Mouse (Mus musculus): ENCODE data around the gene Mns1. TPM values are rescaled to one million over a fixed set of nuclear protein-coding genes. Genes with fewer than 3 reads are reported as not detected.
"Not testable (repeated sequence)": the region's sequence is repeated elsewhere in the genome, so short reads cannot be mapped to it uniquely, and the experiment has no call there.

Mns1 gene
- polyA plus RNA-seq (2015; fragmentation: Nextera tagmentation; extraction: Ambion mirVana) = 81.1 and 91.3 TPM in 2 replicates

DNA sequence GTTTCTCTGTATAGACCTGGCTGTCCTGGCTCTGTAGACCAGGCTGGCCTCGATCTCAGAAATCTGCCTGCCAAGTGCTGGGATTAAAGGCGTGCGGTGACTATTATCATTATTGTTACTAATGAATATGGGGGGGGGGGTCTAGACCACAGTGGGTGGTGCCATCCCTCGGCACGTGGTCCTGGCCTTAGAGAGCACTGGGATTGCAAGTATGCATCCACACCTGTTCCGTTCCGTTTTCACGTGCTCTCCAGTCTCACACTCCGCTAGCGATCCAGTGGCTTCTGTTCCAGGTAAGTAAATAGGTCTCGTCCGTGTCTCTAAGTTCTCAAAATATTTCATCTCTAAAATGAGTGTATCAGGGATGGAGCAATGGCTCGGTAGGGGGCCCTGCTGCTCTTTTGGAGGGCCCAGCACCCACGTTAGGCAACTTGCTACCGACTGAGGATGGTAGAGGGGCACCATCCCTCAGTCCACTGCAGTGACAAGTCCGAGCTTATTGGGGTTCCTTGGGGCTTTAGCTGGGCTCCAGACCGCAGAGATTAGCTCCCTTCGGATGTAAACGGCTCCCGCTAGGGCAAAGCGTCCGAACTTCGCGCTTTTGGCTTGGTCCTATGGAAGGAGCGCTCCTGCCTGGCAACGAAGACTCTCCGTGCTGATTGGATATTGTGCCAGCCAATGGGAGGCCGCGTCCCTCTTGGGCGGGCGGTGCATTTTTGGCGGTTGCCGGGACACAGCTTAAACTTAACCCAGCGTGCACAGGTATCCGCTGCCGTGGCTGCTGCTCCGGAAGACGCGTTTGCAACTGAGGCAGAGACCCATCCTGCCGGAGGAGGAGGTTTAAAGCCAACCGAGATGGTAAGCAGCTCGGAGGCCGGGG lies at the start of gene Mns1:
Gene Mns1 (plus strand): TSS at position 190 of the 880 bp plus-strand sequence.
- peak; percentile 96 for DNase-seq (ENCODE audit: low spot score)

DNA sequence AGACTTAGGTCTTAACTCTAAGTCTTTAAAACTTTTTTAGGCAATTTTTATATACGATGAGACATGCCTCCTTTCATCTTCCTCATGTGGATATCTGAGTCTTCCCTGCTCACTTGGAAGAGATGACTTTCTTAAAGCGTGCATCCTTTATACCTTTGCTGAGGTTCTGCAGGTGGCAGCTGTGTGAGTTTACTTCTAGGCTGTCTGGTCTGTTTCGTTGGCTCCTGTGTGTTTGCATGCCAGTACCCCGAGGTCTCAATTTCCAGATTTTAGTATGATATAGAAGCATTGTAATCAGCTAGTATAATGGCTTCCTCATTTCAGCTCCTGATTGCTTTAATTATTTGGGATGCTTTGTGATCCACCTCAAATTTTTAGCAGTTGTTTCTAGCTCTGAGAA lies 48.9 kb upstream of the Mns1 start:
- peak; percentile 65 for DNase-seq (ENCODE audit: low spot score)

DNA sequence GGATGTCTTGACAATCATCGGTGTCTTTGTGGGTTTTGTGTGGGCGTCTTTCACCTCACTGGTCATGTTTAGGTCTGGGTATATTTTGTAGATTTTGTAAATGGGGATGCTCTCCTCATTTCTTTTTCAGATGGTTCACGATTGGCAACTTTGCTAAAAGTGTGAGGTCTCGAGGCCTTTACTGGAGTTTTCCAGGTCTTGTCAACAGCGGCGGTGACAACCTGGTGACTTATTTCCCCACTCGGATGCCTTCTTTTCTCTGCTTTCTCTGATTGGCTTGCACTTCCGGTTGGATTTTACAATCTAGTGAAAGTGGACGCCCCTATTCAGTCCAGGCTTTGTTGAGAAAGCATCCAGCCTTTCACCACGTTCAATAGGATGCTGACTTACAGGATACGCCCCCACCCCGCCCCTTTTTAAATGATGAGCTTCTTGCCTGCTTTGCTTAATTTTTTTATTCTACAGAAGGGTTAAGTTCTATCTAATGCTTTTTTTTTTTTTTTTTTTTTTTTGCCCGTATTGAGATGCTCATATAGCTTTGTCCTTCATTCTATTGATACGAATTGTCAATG lies 48.3 kb upstream of the Mns1 start:
- peak; percentile 63 for DNase-seq (ENCODE audit: low spot score)

DNA sequence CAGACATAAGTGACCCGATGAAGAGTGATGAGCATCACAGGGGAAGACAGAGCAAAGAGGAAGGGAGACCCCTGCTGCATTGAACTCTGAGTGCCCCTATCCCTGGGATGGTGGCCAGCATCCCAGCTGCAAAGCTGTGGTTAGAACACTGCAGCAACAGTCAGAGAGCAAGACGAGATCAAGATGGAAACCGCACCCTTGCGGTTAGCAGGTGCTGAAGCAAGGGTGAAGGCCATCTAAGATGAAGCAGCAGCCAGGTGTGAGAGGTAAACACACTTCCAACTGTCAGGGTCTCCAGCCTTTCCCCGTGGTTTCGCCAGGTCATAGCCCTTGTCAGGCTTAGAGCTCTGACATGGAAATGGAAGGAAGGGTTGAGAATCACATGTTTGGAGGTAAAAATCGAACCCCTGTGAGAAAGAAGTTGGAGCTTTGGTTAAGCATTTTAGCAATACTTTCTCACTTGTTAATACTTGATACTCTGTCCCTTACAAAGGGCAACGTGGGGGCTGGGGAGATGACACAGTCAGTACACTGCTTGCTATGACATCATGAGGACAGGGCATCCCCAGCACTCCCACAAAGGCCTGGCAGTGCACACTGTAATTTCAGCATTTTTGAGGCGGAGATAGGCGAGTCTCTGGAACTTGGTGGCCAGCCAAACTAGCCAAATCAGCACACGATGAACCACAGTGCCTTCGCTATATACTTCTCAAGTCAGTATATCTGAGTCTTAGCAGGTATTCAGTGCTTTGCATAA lies 47.3 kb upstream of the Mns1 start:
- peak; percentile 97 for DNase-seq (ENCODE audit: low spot score)

DNA sequence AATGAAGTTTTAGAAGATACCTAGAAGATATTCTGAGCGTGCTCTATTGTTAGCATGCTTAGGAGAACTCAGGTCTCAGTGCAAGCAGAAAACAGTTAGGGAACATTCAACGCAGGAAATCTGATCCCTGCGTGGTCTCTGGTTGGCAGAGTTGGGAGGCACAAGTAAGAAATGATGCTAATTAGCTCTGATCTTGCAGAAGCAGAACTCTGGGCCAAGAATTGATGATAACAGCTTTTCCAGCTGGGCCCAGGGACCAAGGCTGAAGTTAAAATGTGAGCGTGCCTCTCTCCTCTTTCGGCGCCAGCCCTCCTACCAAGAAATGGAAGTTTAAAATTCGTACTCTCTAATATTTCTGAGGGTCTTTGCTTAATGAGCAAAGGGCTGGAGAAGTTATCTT lies 45.1 kb upstream of the Mns1 start:
- DNase-seq (ENCODE audit: low spot score) = no peak

DNA sequence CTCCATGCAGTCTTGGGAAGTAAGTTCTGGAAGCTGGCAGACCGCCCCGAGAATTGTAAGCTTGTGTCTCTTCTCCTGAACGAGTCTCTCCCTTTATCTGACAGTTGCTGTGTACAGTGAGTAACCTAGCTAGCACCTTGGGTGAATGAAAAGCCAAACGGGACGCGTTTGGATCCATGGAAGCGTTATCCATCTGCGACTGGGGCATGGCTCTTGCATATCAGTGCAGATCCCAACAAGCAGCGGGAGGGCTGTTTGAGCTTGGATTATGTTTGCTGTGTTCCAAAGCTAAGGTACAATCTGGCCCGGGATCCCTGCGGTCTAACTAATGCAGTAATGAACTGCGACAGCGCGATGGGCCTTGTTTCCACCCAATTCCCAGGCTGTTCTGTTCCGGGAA lies 44.6 kb upstream of the Mns1 start:
- no peak for DNase-seq (ENCODE audit: low spot score)

DNA sequence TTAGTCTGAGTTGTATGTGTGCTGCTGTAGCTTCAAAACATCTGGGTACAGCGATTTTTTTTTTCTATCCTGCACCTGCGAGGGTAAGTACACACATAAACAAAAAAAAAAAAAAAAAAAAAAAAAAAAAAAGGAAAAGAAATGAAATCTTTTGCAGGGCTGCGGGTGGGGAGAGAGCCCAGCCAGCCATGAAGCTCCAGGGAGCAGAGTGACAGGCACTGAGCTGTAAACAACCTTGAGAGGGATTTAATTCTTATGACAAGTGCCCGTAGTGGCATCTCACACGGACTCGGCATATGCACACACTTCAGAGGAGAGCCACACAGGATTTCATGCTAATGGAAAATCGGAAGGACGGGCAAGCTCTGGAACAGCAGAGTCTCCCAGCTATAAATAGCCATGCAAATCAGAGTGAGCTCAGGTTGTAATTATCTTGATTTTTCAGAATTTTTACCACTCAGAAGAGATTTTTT lies 43.9 kb upstream of the Mns1 start:
- DNase-seq (ENCODE audit: low spot score) = peak; percentile 80

DNA sequence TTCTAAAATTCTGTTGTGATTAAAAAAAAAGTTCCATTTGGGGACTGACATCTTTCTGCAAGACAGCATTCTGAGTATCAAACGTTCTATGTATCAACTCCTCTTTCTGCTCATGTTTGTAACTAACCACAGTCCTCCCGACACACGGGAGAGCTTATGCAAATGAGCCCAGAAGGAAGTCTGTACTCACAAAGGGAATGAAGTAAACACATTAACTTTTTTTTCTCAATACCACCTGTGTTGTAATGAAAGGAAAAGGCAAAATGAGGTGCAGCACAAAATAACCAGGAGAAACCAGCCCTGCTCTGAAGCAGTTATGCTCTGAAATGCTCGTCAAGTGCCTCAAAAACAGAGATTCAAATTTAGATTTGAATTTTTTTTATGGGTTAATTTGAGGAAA lies 37.7 kb upstream of the Mns1 start:
- peak; percentile 75 for DNase-seq (ENCODE audit: low spot score)

DNA sequence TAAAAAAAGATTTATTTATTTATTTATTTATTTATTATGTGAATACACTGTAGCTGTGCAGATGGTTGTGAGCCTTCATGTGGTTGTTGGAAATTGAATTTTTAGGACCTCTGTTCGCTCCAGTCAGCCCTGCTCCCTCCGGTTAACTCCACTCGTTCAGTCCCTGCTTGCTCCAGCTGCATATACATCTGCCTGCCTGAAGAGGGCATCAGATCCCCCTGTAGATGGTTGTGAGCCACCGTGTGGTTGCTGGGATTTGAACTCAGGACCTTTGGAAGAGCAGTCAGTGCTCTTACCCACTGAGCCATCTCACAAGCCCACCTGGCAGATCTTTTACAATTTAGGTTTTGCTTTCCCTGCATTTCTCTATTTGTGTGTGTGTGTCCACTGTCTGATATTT lies 36.0 kb upstream of the Mns1 start:
- not testable (repeated sequence) for DNase-seq (ENCODE audit: low spot score)

DNA sequence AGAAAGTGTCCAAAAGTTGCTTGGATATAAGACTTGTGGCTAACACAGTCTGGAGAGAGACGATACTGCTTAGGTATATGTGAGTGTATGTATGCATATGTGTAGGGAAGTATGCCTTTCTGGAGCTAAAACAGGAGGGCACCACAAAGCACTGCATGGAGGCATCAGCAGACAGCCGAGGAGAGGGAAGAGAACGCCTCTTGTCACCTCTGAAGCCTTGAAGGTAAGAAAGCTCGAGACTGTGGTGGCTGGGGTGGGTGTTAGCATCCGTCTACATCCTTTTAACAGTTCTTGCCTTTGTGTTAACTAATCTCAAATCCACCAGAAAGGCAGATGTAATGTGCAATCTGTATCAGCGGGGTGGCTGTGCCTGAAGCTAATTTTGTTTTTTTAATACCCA lies 34.4 kb upstream of the Mns1 start:
- DNase-seq (ENCODE audit: low spot score) = peak; percentile 46

DNA sequence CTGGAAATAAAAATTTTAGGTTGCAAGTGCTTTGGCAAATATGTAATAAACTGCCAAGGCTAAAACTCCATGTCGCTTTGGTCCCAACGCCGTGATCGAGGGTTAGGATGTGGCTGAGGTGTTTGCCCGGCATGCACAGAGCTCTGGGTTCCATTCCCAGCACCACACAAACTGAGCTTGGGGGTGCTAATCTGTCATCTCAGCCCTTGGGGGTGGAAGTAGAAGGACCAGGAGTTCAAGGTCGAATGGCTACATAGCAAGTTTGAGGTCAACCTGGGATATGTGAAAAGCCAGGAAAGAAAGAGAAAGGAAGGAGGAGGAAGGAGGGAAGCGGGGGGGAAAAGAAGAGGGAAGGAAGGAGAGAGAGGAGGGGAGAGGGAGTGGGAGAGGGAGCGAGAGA lies 33.4 kb upstream of the Mns1 start:
- no peak for DNase-seq (ENCODE audit: low spot score)

DNA sequence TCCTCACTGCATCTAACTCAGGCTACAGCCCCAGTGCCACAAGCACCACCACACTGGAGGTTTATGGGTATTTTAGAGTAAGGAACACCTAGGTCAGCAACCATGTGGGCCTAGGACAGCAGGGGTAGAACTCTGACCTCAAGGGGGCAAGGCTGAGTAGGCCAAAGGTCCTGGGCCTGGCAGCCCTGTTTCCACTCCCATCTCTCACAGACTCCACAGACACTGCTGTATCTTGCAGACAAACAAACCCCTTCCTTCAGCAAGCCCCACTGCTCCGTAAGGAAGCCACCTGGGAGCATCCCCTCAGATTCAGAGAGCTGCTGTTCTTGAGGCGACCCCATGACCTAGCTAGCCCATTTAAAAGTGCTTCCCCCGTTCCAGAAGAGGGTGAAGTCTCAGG lies 32.9 kb upstream of the Mns1 start:
- no peak for DNase-seq (ENCODE audit: low spot score)

DNA sequence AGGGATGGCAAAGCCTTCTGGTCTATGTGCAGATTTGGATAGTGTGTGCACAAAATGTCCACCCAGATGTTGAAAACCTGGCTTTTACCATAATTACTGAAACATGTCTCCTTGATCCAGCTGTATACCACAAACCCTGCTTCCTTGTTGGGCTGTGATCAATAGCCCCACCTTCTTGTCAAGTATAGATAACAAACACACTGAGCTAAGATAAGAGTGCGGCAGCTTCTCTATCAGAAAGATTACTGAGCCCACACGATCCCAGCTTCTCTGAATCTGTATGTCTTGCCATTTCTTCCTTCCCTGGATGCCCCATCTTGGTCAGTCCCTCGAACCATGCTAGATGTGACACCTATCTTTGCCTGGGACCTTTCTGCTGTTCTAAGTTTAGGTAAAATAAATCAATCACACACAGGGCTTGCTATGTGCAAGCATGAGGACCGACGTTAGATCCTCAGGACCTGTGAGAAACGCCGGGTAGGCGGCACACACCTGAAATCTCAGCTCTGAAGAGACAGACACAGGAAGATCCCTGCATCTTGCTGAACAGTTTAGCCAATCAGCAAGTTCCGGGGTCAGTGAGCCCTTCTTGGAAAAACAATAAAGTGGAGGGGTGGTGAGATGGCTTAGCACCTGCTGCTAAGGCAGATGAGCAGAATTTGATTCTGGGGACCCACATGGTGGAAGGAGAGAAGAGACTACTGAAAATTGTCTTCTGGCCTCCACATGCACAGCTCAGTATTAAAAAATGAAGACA lies 31.8 kb upstream of the Mns1 start:
- DNase-seq (ENCODE audit: low spot score) = peak; percentile 15

DNA sequence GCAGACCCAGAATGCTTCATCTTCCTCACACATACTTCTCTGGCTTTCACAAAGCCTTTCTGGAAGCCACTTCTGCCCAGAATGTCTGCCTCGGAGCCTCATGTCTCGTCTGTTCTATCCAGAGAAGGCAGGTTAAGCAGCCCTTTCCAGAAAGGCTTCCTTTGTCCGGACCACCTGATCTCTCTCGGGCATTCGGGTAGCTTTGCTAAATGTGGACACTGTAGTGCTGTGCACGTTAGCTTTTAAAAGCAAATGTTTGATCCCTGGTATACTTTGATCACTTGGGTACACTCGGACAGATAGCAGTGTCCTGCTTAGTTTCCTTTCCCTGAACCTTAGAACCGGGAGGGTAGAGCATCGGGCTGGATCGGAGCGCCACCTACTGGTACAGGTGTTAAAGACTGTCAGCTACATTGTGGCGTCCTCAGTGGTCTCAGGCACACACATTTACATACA lies 29.7 kb upstream of the Mns1 start:
- peak; percentile 92 for DNase-seq (ENCODE audit: low spot score)

DNA sequence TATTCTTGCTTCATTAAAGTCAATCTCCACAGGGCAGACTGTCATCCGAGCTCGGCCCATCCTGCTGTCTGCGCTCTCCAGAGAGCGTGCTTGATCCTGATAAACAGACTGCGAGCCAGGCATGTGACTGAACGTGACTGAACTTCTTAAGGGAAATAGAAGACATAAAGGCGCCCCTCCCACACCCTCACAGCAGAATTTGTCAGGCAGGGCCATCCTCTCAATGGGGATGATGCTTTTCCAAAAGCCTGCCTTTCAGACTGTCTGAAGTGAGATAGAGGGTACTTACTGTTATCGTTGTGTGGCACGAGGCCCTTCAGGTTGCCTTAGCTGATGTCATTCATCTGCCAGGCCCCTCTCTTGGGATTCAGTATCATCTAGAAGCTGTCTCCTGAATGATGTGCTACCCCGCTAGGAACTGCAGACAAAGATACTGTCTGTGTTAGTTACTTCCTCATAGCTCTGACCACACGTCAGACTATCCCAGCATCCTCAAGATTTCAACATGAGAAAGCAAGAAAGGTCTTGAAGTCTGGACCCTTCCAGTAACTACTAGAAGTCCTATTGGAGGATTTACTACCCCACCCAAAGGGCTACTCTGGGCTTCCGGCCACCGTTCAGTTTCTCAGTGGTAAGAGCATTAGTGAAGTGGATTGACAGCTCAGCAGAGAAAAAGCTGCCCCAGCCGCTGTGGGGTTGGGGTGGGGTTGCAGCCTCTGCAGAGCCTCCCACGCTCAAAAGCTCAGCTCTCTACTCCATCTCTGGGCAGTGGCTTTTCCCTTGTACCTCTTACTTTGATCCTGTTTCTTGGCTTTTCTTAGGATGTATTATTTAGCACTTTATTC lies 28.2 kb upstream of the Mns1 start:
- peak; percentile 28 for DNase-seq (ENCODE audit: low spot score)

DNA sequence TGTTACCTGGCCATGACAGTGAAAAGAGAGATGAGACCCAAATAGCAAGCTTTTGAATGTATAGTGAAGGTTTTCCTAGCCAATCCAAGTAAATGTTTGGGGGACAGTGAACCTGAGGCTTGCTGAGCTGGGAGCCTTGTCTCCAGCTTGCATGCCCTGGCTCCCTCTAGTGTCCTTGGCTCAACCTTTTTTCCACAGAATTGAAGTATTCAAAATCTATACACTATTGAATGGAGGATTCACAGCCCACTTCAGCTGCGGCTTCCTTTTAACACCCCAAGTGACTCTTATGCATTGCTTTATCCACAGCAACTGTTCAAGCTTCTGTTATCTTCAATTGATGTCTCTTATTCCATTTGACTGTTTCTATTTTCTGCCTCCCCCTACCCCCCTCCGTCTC lies 26.1 kb upstream of the Mns1 start:
- peak; percentile 60 for DNase-seq (ENCODE audit: low spot score)

DNA sequence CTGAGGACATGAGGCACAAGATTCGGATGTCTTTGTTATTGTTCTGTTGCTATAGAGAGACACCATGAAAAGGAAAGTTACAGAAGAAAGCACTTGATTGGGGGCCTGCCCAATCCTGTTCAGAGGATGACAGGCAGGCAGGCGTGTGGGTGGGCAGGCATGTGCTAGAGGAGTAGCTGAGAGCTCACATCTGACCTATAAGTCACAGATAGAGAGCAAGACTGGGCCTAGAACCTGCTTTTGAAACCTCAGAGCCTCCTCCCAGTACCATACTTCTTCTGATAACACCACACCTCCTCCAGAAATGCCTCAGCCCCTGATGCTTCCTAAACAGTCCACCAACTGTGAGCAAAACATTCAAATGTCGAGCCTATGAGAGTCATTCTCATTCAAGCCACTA lies 19.4 kb upstream of the Mns1 start:
- no peak for DNase-seq (ENCODE audit: low spot score)

DNA sequence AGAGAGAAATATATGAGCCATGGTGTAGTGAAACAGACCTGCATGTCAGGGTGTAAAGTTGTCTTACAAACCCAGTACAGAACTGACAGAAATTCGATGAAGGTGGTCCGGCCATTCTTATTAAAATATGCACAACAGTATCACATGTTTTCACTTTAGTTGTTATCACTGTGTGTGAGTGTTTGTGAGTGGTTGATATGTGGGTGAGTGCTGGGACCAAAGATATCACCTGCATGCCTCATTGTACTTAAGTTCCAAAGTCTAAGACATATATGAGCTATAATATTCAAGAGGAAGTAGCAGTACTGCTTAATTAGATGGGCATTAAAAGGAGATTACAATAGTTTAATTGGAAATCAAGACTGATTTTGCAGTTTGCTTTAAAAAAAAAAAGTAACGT lies 17.3 kb upstream of the Mns1 start:
- DNase-seq (ENCODE audit: low spot score) = no peak

DNA sequence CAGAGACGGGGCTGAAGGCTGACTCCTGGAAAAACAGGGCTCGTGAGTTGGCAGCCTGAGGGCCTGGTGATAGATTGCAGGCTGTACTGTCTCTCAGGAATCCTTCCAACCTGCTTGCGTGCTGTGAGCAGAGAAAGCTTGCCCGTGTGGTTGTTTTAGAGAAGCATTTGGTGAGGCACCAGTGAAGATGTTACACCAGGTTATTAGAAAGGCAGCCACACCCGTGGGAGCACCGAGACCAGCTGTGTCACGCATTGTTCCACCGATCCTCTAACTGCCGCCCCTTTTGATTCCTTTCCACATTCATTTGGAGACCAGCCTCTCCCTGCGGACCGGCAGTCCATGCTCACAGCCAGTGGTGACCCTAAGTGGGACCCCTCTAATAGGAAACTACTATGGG lies 15.5 kb upstream of the Mns1 start:
- no peak for DNase-seq (ENCODE audit: low spot score)

DNA sequence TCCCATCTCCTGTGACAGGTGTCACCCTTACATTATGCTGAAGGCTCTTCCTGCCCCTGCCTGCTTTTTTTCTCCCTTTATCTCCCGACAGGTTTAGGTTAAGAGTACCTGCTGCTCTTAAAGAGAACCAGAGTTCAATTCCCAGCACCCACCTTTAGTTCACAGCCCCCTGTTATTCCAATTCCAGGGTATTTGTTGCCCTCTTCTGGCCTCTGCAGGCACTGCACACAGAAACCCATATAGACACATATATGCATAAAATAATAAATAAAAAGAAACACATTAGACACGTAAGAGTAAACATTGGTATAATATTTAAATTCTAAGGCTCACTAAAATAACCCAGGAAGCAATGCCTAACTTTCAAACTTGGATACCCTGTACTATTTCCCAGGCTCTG lies 15.1 kb upstream of the Mns1 start:
- DNase-seq (ENCODE audit: low spot score) = no peak
